Mouse (Mus musculus) kidney, adult 2 months (tissue): ENCODE data around the gene Pstpip1.

Experiments
- CTCF ChIP-seq: fragments of 200-500 bp; conservative IDR thresholded peaks from 2 replicates; pipeline ENCODE4 v1.5.1; 2011; ENCODE audit warnings: low read depth, mild to moderate bottlenecking, control low read depth, low read length, moderate library complexity, mixed read lengths; ENCODE audit not compliant: insufficient read depth, insufficient read length
- POLR2A ChIP-seq: fragments of 200-500 bp; IDR thresholded peaks from one replicate; pipeline ENCODE4 v1.6.1; 2011; ENCODE audit warnings: low read depth, low read length, control low read depth

DNA sequence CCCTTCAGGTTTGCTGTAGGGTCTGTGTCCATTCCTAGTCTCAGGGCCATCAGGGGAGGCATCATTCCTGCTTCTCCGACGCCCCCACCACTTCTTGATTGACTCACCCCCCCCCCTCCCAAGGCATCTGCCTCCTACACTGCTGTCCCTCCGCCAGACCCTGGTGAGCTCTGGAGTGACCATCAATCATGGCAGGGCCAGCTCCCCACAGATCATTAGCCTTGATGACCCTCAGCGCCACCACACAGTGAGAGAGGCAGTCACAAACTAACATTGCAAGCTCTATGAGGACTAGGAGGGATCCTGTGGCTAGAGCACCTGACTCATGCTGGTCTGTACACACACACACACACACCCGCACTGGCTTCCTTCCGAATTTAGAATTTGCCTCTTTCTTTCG lies 15.2 kb downstream of the Pstpip1 start:
- no peak for TF ChIP-seq CTCF
- no peak for TF ChIP-seq POLR2A
